Mouse (Mus musculus) cerebellum, adult 9-11 months (tissue): ENCODE data around the gene Gata3.

ENCODE experiments used
- DNase-seq: peaks from one replicate; pipeline ENCODE4 v3.0.0; 2022

The Gata3 gene

GRCm38 (mm10) chr2:9889651-9890183 lies at the start of gene Gata3:
Gene Gata3 (minus strand): TSS chr2:9890034.
- DNase-seq = no peak

- DNase-seq = no peak
Measured at GRCm38 (mm10) chr2:9939250-9939649, 49.4 kb upstream of the Gata3 start.

- no peak for DNase-seq
Measured at GRCm38 (mm10) chr2:9935965-9936364, 46.1 kb upstream of the Gata3 start.

GRCm38 (mm10) chr2:9926905-9927283 lies 37.1 kb upstream of the Gata3 start:
- no peak for DNase-seq

- DNase-seq = no peak
Measured at GRCm38 (mm10) chr2:9926194-9926904, 36.5 kb upstream of the Gata3 start.

- DNase-seq = no peak
Measured at GRCm38 (mm10) chr2:9918691-9919471, 29.0 kb upstream of the Gata3 start.

- no peak for DNase-seq
Measured at GRCm38 (mm10) chr2:9917602-9918001, 27.8 kb upstream of the Gata3 start.

GRCm38 (mm10) chr2:9905995-9906394 lies 16.2 kb upstream of the Gata3 start:
- DNase-seq = no peak

GRCm38 (mm10) chr2:9903854-9904560 lies 14.2 kb upstream of the Gata3 start:
- no peak for DNase-seq

- no peak for DNase-seq
Measured at GRCm38 (mm10) chr2:9897846-9898245, 8.0 kb upstream of the Gata3 start.

GRCm38 (mm10) chr2:9896097-9896770 lies 6.4 kb upstream of the Gata3 start:
- DNase-seq = no peak

- DNase-seq = no peak
Measured at GRCm38 (mm10) chr2:9894836-9895593, 5.2 kb upstream of the Gata3 start.

GRCm38 (mm10) chr2:9893272-9893953 lies 3.6 kb upstream of the Gata3 start:
- DNase-seq = no peak

- no peak for DNase-seq
Measured at GRCm38 (mm10) chr2:9892541-9892940, 2.7 kb upstream of the Gata3 start.

GRCm38 (mm10) chr2:9890906-9891305 lies 1.1 kb upstream of the Gata3 start:
- DNase-seq = no peak

GRCm38 (mm10) chr2:9890251-9890650 lies 417 bp upstream of the Gata3 start:
- DNase-seq = no peak

- DNase-seq = no peak
Measured at GRCm38 (mm10) chr2:9888913-9889650, 752 bp downstream of the Gata3 start, which contains the start of gene 9230102O04Rik. Gene 9230102O04Rik (minus strand): TSS chr2:9889540.

- no peak for DNase-seq
Measured at GRCm38 (mm10) chr2:9887636-9888035, 2.2 kb downstream of the Gata3 start.

- DNase-seq = no peak
Measured at GRCm38 (mm10) chr2:9886921-9887610, 2.8 kb downstream of the Gata3 start.

- no peak for DNase-seq
Measured at GRCm38 (mm10) chr2:9886031-9886430, 3.8 kb downstream of the Gata3 start.
